Mouse (Mus musculus): ENCODE measurements around the gene Il20.

DNA sequence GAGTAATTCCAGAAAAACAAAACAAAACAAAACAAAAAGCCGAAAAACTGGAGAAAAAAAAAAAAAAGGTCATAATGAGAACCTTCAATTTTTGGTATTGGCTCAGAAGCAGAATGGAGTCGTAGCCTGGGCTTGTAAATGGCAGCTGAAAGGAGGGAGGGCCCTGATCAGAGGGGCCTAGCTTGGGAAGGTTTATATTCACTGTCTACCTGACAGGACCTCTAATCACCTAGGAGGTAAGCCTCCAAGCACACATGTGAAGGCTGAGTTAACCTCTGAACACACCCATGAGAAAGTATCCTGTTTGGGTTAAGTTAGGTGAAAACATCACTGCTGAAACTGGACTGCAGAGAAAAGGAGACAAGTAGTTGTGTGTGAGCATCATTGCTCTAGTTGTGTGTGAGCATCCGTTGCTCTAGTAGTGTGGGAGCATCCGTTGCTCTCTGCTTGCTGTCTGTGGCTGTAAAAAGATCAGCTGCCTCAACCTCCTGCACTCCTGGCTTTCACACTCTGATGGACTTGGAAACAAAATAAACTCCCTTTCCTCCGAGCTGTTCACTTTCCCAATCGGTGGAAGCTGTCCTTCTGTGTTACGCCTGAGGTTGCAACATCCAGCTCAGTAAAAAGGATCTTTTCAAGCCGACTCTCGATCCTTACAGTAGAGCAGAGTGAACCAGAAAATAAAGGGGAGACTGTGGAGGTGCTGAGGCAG, 17.8 kb downstream of the Il20 start:
- no peak for TF ChIP-seq CTCF (IDR thresholded peaks at IDR 0.05; ENCODE audit: borderline replicate concordance, insufficient read depth, low read depth, low read length)
- TF ChIP-seq POLR2A (IDR thresholded peaks at IDR 0.05; ENCODE audit: borderline replicate concordance, insufficient read depth, low read length) = no peak

All from cerebellum, adult 2 months (tissue).